Mouse (Mus musculus): Measurements from ENCODE around the gene Ern1.
"Not testable (repeated sequence)": the region's sequence is repeated elsewhere in the genome, so short reads cannot be mapped to it uniquely, and the experiment has no call there.

GRCm38 (mm10) chr11:106394055-106394454, 93.6 kb downstream of the Ern1 start:
- TF ChIP-seq POLR2A (IDR thresholded peaks at IDR 0.05; ENCODE audit: extremely low read depth, insufficient read depth, low read length); CTCF (IDR thresholded peaks at IDR 0.05; ENCODE audit: low read depth, low read length): not testable (repeated sequence)

Measured in liver, adult 2 months (tissue).